Mouse (Mus musculus) lung, postnatal 14 days (tissue): ENCODE measurements around the gene Zfp367.

Experiments
- DNase-seq: peaks from one replicate; pipeline ENCODE4 v3.0.0; 2021

Gene Zfp367

DNA sequence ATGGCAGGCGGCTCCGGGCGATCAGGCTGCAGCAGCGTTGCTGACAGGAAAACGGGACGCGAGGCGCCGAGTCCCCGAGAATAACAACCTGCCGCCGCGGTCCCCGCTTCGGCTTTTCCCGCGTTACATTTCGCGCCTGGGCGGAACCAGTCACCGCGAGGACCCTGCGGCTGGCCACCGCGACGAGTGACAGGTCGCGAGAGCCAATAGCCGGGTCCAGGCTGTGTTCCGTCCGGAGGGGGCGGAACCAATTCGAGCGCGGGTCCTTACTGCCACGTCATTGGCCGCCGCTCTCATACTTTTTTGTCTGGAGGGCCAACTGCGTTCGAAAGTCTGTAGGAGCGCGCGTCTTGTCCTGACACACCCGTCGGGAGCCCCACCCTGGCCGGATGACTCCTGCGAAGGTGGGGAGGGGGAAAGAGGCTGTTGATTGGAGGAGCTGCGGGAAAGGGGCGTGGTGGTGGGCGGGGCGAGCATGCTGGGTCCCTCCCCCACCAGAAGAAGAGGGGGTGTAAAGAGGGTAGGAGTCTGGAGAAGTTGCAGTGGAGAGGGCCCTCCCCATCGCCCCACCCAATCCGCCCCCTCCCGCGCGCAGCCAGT, at the start of gene Zfp367:
Zfp367 (minus strand) TSS at position 120 of the 600 bp plus-strand sequence.
- DNase-seq, result peak; percentile 98

DNA sequence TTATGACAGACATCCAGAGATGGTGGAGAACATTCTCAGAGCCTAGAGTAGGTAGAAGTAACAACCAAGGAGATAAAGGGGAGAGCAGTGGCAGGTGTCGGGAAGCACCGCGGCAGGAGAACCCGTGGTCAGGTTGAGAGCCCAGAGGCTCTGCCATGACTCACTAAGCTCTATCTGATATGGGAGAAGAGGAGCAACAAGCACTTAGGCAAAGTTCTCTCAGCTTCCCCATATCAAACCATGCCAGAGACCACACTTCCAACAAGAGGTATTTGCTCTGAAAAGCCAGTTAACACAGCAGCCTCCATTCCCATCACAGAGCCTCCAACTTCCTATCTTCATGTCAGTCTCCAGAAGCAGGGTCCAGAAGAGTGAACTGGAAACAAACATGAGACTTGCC, 47.9 kb upstream of the Zfp367 start:
- no peak for DNase-seq

DNA sequence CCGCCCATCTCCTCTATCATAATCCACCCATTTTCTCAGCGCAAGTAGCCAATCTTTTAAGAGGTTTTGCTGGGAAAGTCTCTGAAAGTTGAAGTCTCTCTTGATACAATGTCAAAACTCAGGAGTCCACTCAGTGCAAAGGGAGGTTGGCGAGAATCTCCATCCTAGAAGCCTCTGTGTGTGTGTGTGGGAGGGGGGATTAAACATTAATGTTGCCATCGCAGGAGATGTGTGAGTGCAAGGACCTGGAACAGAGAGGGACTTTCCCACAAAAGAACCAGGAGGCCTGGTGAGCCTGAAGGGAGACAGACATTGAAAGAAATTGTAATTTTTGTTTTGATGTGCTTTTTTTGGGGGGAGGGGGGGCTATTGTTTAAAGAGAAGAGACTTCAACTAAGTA, 45.3 kb upstream of the Zfp367 start:
- DNase-seq, result no peak

DNA sequence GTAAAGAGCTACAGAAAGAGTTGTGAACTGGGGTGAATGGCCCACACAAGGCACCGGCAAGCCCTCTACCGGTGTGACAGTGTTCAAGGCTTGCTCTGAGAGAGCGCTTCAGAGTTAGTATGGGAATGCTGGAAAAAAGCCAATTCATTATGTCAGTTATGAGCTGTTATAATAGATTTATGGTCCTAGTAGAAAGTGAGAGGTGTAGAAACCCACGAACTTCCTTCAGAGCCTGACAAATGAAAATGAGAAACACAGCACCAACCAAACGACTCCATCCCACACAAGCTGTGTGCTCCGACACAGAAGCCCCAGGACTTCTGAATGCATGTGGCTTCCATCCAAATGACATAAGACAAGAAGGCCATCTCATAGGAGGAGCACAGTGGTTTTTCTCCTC, 44.9 kb upstream of the Zfp367 start:
- DNase-seq, result no peak

DNA sequence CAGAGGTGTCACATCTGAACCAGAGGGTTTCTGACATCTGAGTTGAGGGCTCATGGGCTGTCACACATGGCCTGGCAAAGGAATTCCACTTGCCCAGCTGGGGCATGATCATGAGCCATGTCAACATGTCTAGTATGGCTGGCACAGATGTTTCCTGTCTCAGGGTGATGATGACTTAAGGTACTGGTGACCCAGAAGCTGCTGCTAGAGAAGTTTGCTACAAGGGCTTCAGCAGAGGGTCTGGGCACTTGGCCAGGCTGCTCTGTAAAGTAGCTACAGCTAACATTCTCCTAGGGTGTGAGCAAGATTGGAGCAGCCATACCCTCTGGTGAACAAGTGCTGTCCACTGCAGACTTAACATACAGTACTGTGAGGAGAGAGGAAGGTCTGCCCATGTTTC, 34.1 kb upstream of the Zfp367 start:
- DNase-seq, result no peak

DNA sequence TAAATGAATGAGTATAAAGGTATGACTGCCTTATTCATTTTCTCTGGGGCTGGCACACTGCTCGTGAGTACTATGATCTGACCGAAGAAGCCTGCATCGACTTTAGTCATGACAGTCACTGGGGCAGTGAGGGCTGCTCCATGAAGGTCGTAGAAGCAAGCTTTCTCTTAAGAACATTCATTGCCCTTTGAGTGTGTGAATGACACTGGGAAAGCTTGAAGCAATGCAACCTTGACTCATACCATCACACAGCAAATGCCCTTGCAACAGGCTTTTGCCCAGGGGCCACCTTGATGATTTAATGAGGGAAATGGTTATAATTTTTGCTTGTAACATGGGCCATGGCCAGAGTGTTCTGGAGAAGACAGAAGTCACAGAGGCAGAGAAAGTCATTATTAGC, 33.5 kb upstream of the Zfp367 start:
- DNase-seq, result no peak

DNA sequence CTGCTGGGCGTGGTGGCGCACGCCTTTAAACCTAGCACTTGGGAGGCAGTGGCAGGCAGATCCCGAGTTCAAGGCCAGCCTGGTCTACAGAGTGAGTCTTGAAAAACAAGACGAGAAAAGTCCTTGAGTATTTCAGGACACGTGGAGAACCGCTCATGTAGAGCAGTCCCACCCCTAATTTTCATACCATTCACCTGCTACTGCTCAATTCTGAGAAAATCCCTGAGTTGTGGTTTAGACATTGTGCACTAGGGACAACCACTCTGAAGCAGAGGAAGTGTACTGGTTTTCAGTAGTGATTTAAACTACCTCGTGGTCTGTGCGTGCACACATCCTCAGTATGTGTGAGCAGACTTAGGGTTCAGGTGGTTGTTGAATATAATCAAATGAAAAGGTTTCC, 32.6 kb upstream of the Zfp367 start:
- DNase-seq, result no peak

DNA sequence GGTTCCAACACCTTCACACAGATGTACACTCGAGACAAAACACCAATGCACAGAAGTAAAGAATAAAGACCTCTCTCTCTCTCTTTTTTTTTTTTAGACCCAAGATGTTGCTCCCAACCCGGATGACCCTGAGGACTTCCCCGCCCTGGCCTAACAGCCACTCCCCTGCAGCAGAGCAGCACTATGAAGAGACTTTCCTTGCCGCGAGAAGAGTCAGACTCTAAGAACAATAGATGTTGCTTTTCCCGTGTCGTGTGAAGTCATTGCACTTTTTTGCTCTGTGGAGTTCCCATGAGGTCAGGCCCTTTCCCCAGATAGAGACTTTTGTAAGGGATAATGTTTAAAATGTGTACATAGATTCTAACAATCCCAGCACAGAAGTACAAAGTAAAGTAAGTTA, 32.2 kb upstream of the Zfp367 start:
- no peak for DNase-seq

DNA sequence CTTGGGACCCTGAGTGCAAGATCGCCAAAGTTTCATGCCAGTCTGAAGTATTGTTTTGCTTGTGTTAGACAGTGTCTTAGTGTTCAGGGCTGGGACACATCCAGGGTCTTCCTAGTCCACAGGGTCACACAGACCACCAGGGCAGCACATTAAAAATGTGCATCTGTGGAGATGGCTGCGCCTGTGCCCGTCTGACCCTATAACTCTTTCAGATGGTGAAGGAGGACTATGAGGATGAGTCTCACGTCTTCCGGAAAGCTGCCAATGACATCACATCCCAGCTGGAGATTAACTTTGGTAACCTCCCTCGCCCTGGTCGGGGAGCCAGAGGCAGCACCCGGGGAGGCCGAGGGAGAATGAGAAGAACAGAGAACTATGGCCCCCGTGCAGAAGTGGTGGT, 31.4 kb upstream of the Zfp367 start:
- no peak for DNase-seq

DNA sequence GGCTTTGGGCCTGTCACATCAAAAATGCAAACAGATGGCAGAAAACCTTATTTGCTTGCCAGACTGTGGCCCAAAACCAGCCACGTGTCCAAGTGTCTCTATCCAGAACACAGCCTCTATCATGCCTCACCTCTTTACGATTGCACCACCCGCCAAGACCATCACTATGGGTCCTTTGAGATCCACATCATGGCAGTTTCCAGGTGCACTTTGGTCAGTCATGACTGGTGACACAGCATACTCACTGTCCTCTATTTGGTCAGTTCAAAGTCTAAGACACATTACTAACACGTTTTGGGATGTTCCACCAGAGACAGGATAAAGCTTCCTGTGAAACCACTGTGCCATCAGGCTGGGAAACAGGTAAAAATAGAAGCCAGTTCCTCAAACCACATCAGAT, 30.6 kb upstream of the Zfp367 start:
- no peak for DNase-seq

DNA sequence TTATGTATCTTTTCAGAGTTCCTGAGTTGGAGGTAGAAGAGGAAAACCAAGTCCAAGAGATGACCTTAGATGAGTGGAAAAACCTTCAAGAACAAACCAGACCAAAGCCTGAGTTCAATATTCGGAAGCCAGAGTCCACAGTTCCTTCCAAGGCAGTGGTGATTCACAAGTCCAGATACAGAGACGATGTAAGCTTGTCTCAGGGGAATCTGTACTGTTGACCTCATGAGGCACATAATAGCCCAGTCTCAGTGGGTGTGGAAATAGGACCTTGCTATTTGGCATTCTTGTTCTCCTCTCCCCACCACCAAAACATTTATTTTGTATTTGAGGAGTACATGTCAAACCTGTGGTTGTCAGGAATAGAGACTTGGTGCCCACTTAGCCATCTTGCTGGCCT, 29.1 kb upstream of the Zfp367 start:
- DNase-seq, result no peak

DNA sequence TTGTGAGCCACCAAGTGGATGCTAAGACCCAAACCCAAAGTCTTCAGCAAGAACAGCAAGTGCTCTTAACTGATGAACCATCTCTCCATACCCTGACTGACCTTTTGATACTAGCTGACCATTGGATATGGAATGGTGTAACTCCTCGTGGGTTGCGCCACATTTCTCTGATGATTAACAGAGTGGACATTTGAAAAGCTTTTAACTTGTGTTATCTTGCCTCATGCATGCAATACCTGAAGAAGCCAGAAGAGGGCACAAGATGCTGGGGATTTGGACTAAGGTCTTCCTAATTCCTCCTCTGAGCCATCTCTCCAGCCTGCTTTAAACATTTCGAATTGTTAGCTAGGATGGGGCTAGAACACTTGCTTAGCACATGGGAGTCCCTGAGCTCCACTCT, 27.9 kb upstream of the Zfp367 start:
- peak; percentile 81 for DNase-seq

DNA sequence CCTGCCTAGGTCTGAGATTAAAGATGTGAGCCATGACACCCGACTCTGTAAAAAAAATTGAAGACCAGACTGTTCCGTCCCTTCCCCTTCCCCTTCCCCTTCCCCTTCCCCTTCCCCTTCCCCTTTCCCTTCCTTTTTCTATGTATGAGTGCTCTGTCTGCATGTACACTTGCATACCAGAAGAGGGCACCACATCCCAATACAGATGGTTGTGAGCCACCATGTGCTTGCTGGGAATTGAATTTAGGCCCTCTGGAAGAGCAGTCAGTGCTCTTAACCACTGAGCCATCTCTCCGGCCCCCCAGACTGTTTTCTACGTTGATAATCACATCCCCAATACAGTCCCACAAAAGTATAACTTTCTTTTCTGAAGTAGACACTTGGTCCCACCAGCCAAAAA, 27.3 kb upstream of the Zfp367 start:
- DNase-seq, result no peak

DNA sequence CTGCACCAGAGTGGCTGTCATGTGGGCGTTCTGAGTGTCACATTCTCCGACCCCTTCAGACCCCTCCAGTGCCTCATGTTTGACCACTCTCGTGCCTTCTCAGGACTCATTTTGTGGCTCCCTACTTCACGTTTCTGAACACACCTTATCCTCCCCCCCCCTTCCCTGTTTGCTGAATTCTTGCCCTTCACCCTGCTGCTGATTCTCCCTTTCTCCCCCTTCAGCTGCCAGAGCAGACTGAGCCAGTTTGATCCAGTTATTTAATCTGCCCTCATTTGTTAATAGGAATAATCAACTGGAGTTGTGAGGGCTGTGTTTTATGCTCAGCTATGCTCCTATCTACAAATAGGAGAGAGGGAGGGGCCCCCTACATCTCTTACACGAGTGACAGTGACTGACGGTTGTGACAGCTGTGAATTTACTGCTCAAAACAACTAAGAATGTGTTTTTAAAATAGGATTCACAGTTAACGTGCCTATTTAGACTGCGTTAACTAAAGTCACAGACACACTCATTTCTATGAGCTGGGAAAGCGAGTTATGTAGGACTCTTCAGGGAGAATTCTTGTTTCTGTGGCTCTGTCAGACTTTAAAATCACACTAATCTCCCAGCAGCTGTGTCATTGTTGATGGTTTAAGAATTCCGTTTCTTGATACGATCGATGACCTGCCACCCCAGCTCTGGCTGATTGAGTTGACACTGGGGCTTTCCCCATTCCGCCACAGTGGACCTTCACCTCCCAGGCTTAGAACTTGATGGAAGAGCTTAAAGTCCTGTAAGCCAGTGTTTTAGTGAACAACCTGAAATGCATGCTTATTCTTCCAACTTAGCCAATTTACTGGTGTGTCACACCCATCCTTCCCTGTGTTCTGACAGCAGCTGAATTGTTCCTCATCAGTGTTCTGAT, 26.0 kb upstream of the Zfp367 start:
- no peak for DNase-seq

DNA sequence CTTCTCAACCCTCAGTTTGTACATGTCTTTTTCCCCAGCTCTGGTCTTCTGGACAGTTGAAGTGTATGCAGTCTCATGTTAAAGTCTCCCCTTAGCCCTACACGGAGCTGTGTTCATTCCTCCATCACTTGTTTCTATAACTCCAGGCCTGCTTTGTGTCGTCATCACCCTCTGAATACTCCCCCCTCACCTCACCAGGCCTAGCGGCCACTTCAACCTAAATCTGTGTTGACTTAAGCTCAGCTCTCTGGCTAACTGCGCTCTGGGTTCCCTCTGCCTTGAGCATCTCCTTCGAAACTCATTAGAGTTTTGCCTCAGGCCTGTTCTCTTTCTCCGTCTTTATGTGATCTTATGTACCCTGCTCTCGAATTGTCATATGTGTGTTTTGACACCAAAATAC, 25.0 kb upstream of the Zfp367 start:
- no peak for DNase-seq

DNA sequence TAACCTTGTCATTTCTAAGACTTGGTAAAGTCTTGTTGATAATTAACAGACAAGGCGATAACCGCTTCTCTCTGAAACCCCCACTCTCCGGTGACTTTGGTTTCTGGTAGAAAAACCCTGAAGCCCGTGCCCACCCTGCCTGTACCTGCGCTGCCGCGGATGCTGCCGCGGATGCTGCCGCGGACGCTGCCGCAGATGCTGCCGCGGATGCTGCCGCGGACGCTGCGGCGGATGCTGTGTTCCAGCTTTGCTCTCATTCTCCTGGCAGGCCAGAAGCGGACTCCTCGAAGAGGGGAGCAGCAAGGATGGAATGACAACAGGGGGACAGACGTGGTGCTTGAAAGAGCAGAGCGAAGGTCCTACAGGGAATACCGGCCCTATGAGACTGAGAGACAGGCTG, 16.7 kb upstream of the Zfp367 start:
- no peak for DNase-seq

DNA sequence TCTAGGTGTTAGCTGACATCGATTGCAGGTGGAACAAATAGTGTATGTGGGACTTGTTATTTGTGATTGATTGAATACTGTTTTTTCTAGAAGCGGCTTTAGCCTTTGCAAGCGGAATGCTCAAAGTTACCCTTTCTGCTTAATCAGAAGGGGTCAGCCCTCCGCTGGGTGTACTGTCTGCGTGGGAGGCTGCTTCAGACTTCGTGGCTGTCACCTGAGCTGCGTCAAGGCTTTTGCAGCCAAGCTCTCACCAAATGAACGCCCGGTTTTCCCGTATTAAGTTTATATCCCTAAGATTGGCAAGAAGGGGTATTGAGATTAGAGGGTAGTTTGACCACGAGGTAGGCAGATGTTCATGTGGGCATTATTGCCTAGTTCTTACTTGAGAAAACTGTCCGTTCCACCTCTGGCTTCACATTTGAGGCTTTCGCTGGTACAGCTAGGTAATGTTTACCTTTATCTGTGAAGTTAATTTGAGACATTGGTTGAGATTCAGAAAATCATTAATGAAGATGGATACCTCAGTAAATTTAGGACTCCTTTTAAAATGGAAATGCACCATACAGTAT, 10.2 kb upstream of the Zfp367 start:
- DNase-seq, result no peak

DNA sequence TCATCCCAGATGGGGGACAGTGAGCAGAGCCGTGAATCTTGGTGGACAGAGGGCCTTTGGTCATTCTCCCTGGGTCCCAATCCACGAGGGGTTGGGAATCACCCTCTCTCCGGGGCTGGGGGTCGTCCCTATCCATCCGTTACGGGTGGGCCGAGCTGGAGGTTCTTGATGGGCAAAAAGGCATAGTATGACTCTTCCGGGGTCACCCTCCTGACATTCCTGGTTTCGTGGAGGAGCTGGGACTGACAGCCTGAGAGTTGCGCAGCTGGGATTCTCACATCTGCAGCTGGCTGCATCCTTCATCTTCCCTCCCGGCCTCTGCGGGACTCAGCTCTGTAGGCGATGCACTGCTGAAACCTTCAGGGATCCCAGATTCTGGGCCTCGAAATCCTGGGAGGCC, 9.6 kb upstream of the Zfp367 start:
- no peak for DNase-seq

DNA sequence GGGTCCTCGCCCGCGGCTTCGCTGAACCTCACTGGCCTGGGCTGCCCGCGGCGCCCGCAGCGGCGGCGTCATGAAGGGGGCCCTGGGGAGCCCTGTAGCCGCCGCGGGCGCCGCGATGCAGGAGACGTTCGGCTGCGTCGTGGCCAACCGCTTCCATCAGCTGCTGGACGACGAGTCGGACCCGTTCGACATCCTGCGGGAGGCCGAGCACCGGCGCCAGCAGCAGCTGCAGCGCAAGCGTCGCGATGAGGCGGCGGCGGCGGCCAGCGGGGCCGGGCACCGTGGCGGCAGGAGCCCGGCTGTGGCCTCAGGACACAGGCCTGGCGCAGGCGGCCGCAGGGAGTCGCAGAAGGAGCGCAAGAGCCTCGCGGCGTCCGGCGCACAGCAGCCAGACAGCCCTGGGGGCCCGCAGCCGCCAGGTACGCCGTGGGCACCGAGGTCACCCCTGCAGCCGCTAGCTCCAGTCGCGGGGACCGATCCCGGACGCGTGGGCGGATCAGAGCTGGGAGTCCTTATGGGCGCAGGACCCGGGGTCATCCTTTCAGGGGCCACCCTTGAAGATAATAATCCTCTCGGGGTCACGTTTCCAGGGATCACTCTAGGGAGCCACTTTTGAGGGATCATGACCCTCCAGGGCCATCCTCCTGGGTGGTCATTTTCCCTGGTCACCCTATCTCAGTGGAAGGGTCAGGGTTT, 9.1 kb upstream of the Zfp367 start:
- DNase-seq, result no peak

DNA sequence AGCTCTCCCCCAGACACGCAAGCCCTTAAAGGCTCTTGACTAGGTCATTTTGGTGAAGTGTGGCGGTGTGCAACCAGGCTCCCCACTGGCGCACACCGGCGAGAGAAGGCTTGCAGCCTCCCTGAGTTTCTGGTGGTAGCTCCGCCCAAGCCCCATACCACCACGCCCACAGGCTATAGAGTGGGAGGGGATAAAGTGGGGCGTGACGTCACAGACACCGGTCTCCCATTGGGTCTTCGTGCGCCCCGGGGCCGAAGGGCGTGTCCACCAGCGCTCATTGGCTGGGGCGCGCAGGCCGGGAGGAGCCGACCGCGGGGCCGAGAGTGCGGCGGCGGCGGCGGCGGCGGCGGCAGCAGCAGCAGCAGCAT, 8.5 kb upstream of the Zfp367 start, which contains the start of gene Habp4:
Habp4 (plus strand) TSS at position 277 of the 368 bp plus-strand sequence.
- DNase-seq, result peak; percentile 99

DNA sequence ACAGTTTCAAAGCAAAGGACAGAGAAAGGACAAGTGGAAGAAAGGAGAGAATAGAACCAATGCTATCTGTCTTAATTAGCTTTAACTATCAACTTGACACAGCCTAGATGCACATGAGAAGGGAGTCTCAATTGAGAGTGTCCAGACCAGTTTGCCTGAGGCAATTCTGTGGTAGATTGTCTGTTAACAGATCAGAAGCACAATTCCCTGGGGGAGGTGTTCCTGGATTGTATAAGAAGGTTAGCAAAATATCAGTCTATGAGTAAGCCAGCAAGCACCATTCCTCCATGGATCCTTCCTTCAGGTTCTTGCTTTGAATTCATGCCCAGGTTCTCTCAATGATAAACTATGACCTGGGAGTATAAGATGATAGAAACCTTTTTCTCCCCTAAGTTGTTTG, 4.0 kb upstream of the Zfp367 start:
- DNase-seq, result no peak

DNA sequence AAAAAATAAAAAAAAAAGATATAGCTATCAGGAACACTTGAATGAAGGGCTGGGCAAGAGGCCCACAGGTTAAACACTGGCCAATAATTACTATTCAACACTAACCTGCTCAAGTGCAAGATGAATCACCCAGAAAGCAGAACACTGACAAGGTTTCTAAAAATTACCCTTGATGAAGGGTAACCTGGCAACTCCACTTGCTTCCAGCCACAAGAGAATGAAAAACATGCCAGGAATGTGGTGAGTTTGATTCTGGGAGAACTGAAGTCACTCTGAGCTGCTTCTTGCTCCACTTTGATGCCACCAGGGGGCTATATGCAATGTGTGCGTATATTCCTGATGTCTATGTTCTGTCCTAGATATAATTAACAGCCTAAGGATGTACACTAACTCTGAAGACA, 2.2 kb upstream of the Zfp367 start:
- peak; percentile 56 for DNase-seq

DNA sequence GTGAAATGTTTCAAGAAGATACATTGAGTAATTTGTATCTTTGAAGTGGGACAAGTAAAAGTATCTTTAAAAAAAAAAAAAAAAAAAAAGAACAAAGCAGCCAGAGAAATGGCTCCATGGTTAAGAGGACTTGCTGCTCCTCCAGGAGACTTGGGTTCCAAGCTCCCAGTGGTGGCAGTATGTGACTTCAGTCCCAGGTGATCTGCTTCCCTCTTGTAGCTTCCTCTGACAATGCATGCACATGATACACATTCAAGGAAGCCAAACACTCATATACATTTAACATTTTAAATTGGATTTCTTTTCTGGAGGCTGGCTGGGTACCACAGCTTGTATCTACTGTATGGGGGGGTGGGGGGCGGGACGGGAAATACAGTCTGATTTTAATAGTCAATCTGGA, 1.6 kb upstream of the Zfp367 start:
- no peak for DNase-seq
